Mouse (Mus musculus) megakaryocyte progenitor cell, adult 5-6 weeks (primary cell): ENCODE measurements around the gene Ppp1r17. TPM values are rescaled to one million over a fixed set of nuclear protein-coding genes. Genes with fewer than 3 reads are reported as not detected.

Experiments used
- ATAC-seq: replicated peaks from 2 replicates; pipeline ENCODE4 v1.8.0; 2016; ENCODE audit warnings: mild to moderate bottlenecking, moderate TSS enrichment, inconsistent platforms; ENCODE audit not compliant: poor library complexity
- total RNA-seq, 2 experiments: library from RNA; stranded (forward) in 1 of 2; stranded (reverse) in 1 of 2; fragments of 157-497, 149-512 nt in 1 of 2; fragments of 200-1000 nt in 1 of 2; gene quantifications; 2 replicates each; pipeline versions ENCODE4 v1.2.3 to v1.2.4; 2015 to 2017

Gene Ppp1r17
- total RNA-seq (2015) = not detected in 2 replicates
- not detected in 2 replicates for total RNA-seq (2017)

GRCm38 (mm10) chr6:56017291-56017994 is at the start of gene Ppp1r17:
Ppp1r17 (plus strand) TSS chr6:56017497.
- no peak for ATAC-seq

- peak; percentile 68 for ATAC-seq
These were observed 44.3 kb upstream of the Ppp1r17 start for GRCm38 (mm10) chr6:55972998-55973397.

GRCm38 (mm10) chr6:55979766-55980165 is 37.5 kb upstream of the Ppp1r17 start:
- no peak for ATAC-seq

- no peak for ATAC-seq
These were observed 8.6 kb upstream of the Ppp1r17 start for GRCm38 (mm10) chr6:56008711-56009110.

- ATAC-seq = no peak
These were observed 4.9 kb upstream of the Ppp1r17 start for GRCm38 (mm10) chr6:56012384-56012783.

GRCm38 (mm10) chr6:56019632-56020031 is 2.3 kb downstream of the Ppp1r17 start:
- no peak for ATAC-seq

- no peak for ATAC-seq
These were observed 8.2 kb downstream of the Ppp1r17 start for GRCm38 (mm10) chr6:56025533-56025932.

GRCm38 (mm10) chr6:56027318-56027717 is 10.0 kb downstream of the Ppp1r17 start:
- ATAC-seq = no peak

GRCm38 (mm10) chr6:56027966-56028365 is 10.7 kb downstream of the Ppp1r17 start:
- ATAC-seq = no peak

- no peak for ATAC-seq
These were observed 12.7 kb downstream of the Ppp1r17 start for GRCm38 (mm10) chr6:56029986-56030385.

- no peak for ATAC-seq
These were observed 14.9 kb downstream of the Ppp1r17 start for GRCm38 (mm10) chr6:56032231-56032630.

- no peak for ATAC-seq
These were observed 17.8 kb downstream of the Ppp1r17 start for GRCm38 (mm10) chr6:56035054-56035453.

- no peak for ATAC-seq
These were observed 22.3 kb downstream of the Ppp1r17 start for GRCm38 (mm10) chr6:56039476-56040055.

GRCm38 (mm10) chr6:56044270-56044669 is 27.0 kb downstream of the Ppp1r17 start:
- ATAC-seq = no peak

GRCm38 (mm10) chr6:56044716-56045115 is 27.4 kb downstream of the Ppp1r17 start:
- no peak for ATAC-seq

- no peak for ATAC-seq
These were observed 31.3 kb downstream of the Ppp1r17 start for GRCm38 (mm10) chr6:56048580-56048979.

GRCm38 (mm10) chr6:56049104-56049503 is 31.8 kb downstream of the Ppp1r17 start:
- peak; percentile 76 for ATAC-seq

GRCm38 (mm10) chr6:56063736-56064135 is 46.4 kb downstream of the Ppp1r17 start:
- no peak for ATAC-seq

- peak; percentile 88 for ATAC-seq
These were observed 49.5 kb downstream of the Ppp1r17 start for GRCm38 (mm10) chr6:56066632-56067282.

- no peak for ATAC-seq
These were observed 51.2 kb downstream of the Ppp1r17 start for GRCm38 (mm10) chr6:56068516-56068915.

GRCm38 (mm10) chr6:56076378-56076805 is 59.1 kb downstream of the Ppp1r17 start:
- ATAC-seq = no peak
